Mouse (Mus musculus) frontal cortex, postnatal 25 days (tissue): ENCODE measurements around the gene Trim30c.
"Not testable (repeated sequence)": the region's sequence is repeated elsewhere in the genome, so short reads cannot be mapped to it uniquely, and the experiment has no call there.

ENCODE experiments used
- DNase-seq, 2 experiments: peaks; one replicate each; pipeline ENCODE4 v3.0.0; 2022; ENCODE audit warnings: low spot score in 2 of 2

Gene Trim30c

DNA sequence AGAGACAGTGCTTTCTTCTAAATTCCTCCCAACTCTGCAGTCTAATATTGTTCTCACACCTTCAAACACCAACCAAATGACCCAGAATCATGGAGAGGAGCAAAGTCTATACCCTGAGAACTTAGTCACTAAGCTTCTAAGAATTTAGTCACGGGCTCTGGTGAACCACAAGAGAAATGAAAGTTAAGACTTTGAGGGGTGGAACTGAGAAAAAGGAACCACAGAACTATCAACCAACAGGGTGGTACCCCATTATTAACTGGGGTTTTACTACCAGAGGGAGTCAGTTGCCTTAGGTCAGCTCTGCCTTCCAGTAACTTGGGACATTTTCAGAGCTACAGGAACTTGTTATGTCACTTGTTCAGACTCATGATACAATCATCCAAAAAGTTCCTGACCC lies at the start of gene Trim30c:
Gene Trim30c (minus strand): TSS at position 140 of the 400 bp plus-strand sequence.
- no peak for DNase-seq

DNA sequence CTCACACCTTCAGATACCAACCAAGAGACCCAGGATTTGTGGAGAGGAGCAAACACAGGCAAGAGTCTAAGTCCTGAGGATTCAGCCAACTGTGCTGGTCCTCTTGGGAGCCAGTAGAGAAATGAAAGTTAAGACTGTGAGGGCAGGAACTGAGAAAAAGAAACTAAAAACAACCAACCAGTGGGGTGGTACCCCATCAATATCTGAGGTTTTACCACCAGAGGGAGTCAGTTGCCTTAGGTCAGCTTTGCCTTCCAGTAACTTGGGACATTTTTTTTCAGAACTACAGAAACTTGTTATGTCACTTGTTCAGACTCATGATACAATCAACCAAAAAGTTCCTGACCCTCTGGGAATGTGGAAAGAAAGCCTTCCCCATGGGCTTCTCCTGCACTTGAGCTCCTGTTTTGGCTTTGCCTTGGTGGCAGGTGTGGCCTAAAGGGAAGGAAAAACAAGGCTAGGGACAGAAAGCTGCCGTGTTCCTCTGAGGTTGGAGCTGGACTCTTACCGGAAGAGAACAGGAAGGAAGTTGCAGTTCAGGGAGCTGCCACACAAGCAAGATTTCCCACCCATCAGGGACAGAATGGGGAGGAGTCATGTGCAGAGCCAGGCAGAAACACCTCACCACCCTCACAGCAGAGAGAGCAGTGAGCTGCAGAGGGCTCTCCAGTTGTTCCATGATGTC lies 45.5 kb upstream of the Trim30c start:
- no peak for DNase-seq

DNA sequence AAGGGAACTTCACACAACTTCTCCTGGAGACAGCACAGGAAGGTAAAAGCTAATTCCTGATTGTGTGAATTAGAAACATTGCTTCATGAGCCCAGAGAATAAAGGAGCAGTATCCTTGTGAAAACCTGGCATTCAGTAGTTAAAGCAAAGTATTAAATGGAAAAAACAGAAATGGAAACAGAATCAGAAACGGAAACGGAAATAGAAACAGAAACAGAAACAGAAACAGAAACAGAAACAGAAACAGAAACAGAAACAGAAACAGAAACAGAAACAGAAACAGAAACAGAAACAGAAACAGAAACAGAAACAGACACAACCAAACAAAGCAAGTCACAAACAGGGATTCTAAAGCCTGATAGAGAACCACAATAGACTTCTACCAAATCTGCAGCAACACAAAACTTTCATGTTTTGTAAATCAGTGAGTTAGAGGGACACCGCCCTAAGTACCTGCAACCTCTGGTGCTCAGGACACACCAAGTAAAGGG lies 3.9 kb upstream of the Trim30c start:
- no peak for DNase-seq

- DNase-seq: no peak
Observed at GRCm38 (mm10) chr7:104401140-104401539, 503 bp upstream of the Trim30c start.

GRCm38 (mm10) chr7:104398492-104398891 lies 2.1 kb downstream of the Trim30c start:
- no peak for DNase-seq

DNA sequence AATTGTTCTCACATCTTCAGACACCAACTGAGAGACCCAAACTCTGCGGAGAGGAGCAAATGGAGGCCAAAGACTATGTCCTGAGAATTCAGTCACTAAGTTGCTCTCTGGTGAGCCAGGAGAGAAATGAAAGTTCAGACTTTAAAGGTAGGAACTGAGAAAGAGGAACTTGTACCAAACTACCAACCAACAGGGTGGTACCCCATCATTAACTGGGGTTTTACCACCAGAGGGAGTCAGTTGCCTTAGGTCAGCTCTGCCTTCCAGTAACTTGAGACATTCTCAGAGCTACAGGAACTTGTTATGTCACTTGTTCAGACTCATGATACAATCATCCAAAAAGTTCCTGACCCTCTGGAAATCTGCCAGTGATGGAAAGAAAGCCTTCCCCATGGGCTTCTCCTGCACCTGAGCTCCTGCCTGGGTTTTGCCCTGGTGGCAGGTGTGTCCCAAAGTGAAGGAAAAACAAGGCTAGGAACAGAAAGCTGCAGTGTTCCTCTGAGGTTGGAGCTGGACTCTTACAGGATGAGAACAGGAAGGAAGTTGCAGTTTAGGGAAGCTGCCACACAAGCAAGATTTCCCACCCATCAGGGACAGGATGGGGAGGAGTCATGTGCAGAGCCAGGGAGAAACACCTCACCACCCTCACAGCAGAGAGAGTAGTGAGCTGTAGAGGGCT lies 30.8 kb downstream of the Trim30c start, which contains the start of gene Trim30b:
Gene Trim30b (minus strand): TSS at position 149 of the 679 bp plus-strand sequence.
- no peak for DNase-seq

GRCm38 (mm10) chr7:104366339-104366738 lies 34.3 kb downstream of the Trim30c start:
- no peak for DNase-seq

DNA sequence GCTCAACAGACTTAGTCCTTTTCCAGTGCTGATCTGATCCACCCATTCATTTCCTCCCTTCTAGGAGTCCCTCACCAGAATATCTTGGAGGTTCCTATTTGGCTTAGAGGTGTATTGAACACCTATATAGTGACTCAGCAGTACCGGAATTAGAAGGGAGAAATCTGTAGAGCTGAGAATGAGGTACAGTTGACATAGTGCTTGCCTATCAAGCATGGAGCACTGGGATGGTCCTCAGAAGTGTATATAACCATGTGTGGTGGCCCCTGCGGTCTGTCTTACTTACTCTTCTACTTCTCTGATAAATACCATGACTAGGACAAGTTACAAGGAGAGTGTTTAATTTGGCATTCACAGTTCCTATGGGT lies 47.1 kb downstream of the Trim30c start:
- DNase-seq: no peak

GRCm38 (mm10) chr7:104352717-104353599 lies 47.7 kb downstream of the Trim30c start, which contains the start of gene Trim12c:
TSS of gene Trim12c (minus strand) at chr7:104353362.
- no peak for DNase-seq

- not testable (repeated sequence) for DNase-seq
Observed at GRCm38 (mm10) chr7:104348043-104348442, 52.6 kb downstream of the Trim30c start.

DNA sequence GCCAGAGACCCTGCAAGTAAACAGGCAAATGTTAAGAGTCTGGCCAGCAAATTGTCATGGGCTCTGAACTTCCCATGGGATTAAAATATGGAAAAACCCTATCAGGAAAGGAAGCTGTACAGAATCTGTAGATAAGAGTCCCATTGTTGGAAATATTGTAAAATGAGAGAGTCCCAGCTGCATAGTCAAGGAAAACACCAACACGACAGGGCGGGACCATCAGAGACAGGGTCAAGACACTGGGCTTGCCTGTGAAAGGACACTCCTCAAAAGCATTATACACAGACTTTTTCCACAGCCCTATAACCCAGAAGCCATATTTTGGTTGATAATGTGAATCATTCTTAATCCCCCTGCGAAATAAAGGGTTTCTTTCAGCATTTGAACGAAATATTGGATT lies 59.9 kb downstream of the Trim30c start:
- DNase-seq: not testable (repeated sequence)

- not testable (repeated sequence) for DNase-seq
Observed at GRCm38 (mm10) chr7:104335547-104335946, 65.1 kb downstream of the Trim30c start.
